In the genomic region with DNA sequence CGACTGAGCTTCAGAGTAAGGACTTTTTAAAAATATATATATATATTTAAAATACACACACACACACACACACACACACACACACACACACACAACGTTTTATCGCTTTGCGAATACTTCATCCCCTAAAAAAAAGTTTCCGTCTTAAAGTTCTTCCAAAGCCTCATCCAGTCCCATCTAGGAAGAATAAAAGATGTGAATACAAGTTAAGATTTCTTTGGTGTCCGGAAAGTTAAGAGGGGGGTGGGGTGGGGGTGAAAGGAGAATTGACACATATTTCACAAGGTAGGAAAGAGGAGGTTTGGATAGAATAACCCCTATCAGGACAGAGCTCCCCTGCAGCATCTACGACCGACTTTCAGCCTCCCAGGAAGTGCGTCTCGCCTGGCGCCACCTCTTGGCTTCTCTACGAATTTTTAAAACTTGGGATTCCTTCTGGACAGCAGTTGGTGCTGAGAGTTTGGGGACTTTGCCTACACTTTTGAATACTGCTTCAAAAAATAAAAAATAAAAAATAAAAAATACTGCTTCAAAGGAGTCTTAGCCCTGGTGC, we compare ENCODE assay signal across 8 mouse cellular contexts. TPM values are rescaled to one million over a fixed set of nuclear protein-coding genes. Genes with fewer than 3 reads are reported as not detected.
DNase-seq lines count a peak whose midpoint lies in the region; ATAC-seq and TF ChIP-seq lines count a peak whose summit lies in the region.

No protein-coding gene starts in this region.

- H3K27me3 ChIP-seq in testis, adult 2 months (ENCODE audit: control insufficient read depth, insufficient read depth, low read length), result no peaks in the 10 kb centered on the region
- no peaks in the 10 kb centered on the region for H3K27me3 ChIP-seq in forebrain, embryonic 16.5 days (replicated peaks; ENCODE audit: control insufficient read depth, insufficient read depth, low read length)
- H3K27me3 ChIP-seq in intestine, postnatal 0 days (replicated peaks; ENCODE audit: control insufficient read depth, insufficient read depth, low read length), result peaks cover 8% of the 10 kb centered on the region; the same call in 1 of the 2 replicates
- no peaks in the 10 kb centered on the region for H3K27me3 ChIP-seq in neural tube, embryonic 14.5 days (ENCODE audit: control insufficient read depth, insufficient read depth, low read length)

- TF ChIP-seq POLR2A in testis, adult 2 months (IDR thresholded peaks at IDR 0.05; ENCODE audit: control insufficient read depth, low read depth, low read length), result no peak
- no peak for TF ChIP-seq POLR2A in lung, adult 2 months (IDR thresholded peaks at IDR 0.05; ENCODE audit: borderline replicate concordance, extremely low read depth, low read depth, low read length)

- peak; percentile 21; the same call in 1 of the 2 replicates for TF ChIP-seq CTCF in testis, adult 2 months (IDR thresholded peaks at IDR 0.05; ENCODE audit: control insufficient read depth, insufficient read depth, insufficient replicate concordance, low read depth, low read length)
- peak; percentile 76 for TF ChIP-seq CTCF in intestine, postnatal 0 days (IDR thresholded peaks at IDR 0.05; ENCODE audit: low read depth)
- TF ChIP-seq CTCF in lung, adult 2 months (IDR thresholded peaks at IDR 0.05; ENCODE audit: insufficient read depth, low read length), result peak; percentile 73

- H3K4me2 ChIP-seq in forebrain, embryonic 16.5 days (ENCODE audit: low read length), result peak overlapping the region; percentile 73
- peak overlapping the region; percentile 70 for H3K4me2 ChIP-seq in intestine, postnatal 0 days (replicated peaks; ENCODE audit: low read depth)
- peak overlapping the region; percentile 62 for H3K4me2 ChIP-seq in neural tube, embryonic 14.5 days (ENCODE audit: low read depth, low read length)

- H3K27ac ChIP-seq in testis, adult 2 months (ENCODE audit: control insufficient read depth, insufficient read depth, low read depth, low read length), result no peak overlapping the region
- H3K27ac ChIP-seq in forebrain, embryonic 16.5 days (ENCODE audit: low read length), result no peak overlapping the region
- H3K27ac ChIP-seq in intestine, postnatal 0 days (ENCODE audit: low read depth, low read length), result no peak overlapping the region
- H3K27ac ChIP-seq in neural tube, embryonic 14.5 days (ENCODE audit: low read depth, low read length), result no peak overlapping the region

- no peaks in the 10 kb centered on the region for H3K9me3 ChIP-seq in forebrain, embryonic 16.5 days (ENCODE audit: control insufficient read depth, low read length)
- H3K9me3 ChIP-seq in intestine, postnatal 0 days (ENCODE audit: control insufficient read depth), result no peaks in the 10 kb centered on the region
- no peaks in the 10 kb centered on the region for H3K9me3 ChIP-seq in neural tube, embryonic 14.5 days (ENCODE audit: control insufficient read depth, low read length)

- peak overlapping the region; percentile 58; the same call in 1 of the 2 replicates for H3K9ac ChIP-seq in forebrain, embryonic 16.5 days (replicated peaks; ENCODE audit: low read depth, low read length)
- no peak overlapping the region for H3K9ac ChIP-seq in intestine, postnatal 0 days (ENCODE audit: low read depth, low read length)
- no peak overlapping the region for H3K9ac ChIP-seq in neural tube, embryonic 14.5 days (replicated peaks; ENCODE audit: low read depth, low read length)

- no peak for DNase-seq in testis, postnatal 14 days (ENCODE audit: low spot score)
- DNase-seq in adrenal gland, postnatal 14 days, result peak; percentile 73
- DNase-seq in lung, adult 2 months, result peak; percentile 48
- no peak for DNase-seq in c-Kit-positive CD71-positive TER-119-positive erythroid progenitor cells, embryonic 14.5 days (ENCODE audit: low spot score)

- 0% methylated on average over 12 of the region's 12 CpGs for WGBS in forebrain, embryonic 16.5 days
- WGBS in intestine, postnatal 0 days, result under 1% methylated on average over 12 of the region's 12 CpGs
- 0% methylated on average over 12 of the region's 12 CpGs for WGBS in lung, adult 2 months
- WGBS in neural tube, embryonic 14.5 days, result 1% methylated on average over 12 of the region's 12 CpGs

- H3K4me1 ChIP-seq in testis, adult 2 months (ENCODE audit: control insufficient read depth, insufficient read depth, low read length), result peaks cover 16% of the 10 kb centered on the region
- peaks cover 31% of the 10 kb centered on the region for H3K4me1 ChIP-seq in forebrain, embryonic 16.5 days (replicated peaks; ENCODE audit: control insufficient read depth, insufficient read depth, low read length)
- H3K4me1 ChIP-seq in intestine, postnatal 0 days (replicated peaks; ENCODE audit: control insufficient read depth, insufficient read depth, low read length), result no peaks in the 10 kb centered on the region
- H3K4me1 ChIP-seq in lung, adult 2 months (ENCODE audit: control insufficient read depth, insufficient read depth, low read length), result peaks cover 2% of the 10 kb centered on the region; the same call in 1 of the 2 replicates
- H3K4me1 ChIP-seq in neural tube, embryonic 14.5 days (ENCODE audit: control insufficient read depth, insufficient read depth, low read length), result peaks cover 9% of the 10 kb centered on the region

- H3K4me3 ChIP-seq in testis, adult 2 months (ENCODE audit: control insufficient read depth, low read depth, low read length), result no peak overlapping the region
- H3K4me3 ChIP-seq in forebrain, embryonic 16.5 days (replicated peaks; ENCODE audit: low read length), result peak overlapping the region; percentile 40; the same call in 1 of the 2 replicates
- H3K4me3 ChIP-seq in intestine, postnatal 0 days (ENCODE audit: low read depth, low read length), result peak overlapping the region; percentile 35
- H3K4me3 ChIP-seq in lung, adult 2 months (replicated peaks; ENCODE audit: extremely low read depth, low read depth, low read length), result peak overlapping the region; percentile 32
- no peak overlapping the region for H3K4me3 ChIP-seq in neural tube, embryonic 14.5 days (ENCODE audit: low read depth, low read length)

- ATAC-seq in forebrain, embryonic 16.5 days, result no peak
- ATAC-seq in intestine, postnatal 0 days, result no peak
- no peak for ATAC-seq in neural tube, embryonic 14.5 days (ENCODE audit: low read depth)

- no peaks in the 10 kb centered on the region for H3K36me3 ChIP-seq in testis, adult 2 months (ENCODE audit: control insufficient read depth, insufficient read depth, low read length)
- H3K36me3 ChIP-seq in forebrain, embryonic 16.5 days (ENCODE audit: control insufficient read depth, insufficient read depth), result no peaks in the 10 kb centered on the region
- H3K36me3 ChIP-seq in intestine, postnatal 0 days (ENCODE audit: control insufficient read depth, insufficient read depth), result no peaks in the 10 kb centered on the region
- no peaks in the 10 kb centered on the region for H3K36me3 ChIP-seq in neural tube, embryonic 14.5 days (ENCODE audit: control insufficient read depth, insufficient read depth, low read length)

RNA-seq across cellular contexts. Expression of gene Car14, which starts 1.5 kb away (rescaled TPM):
- polyA plus RNA-seq in testis, adult 2 months (2012; rRNA removed), result 2.0 TPM in 2 replicates
- total RNA-seq in adrenal gland, postnatal 14 days (2021), result 20.1 and 20.3 TPM in 2 replicates
- 9.4 and 10.2 TPM in 2 replicates for polyA plus RNA-seq in forebrain, embryonic 16.5 days (2015; fragmentation: Nextera tagmentation; extraction: Ambion mirVana)
- polyA plus RNA-seq in intestine, postnatal 0 days (2015; fragmentation: Nextera tagmentation; extraction: Ambion mirVana), result 0.90 TPM in 2 replicates
- polyA plus RNA-seq in lung, adult 2 months (2012; rRNA removed), result 28.8 and 36.1 TPM in 2 replicates
- 0.12 and 0.89 TPM in 2 replicates for polyA plus RNA-seq in neural tube, embryonic 14.5 days (2014; fragmentation: Nextera tagmentation; extraction: Ambion mirVana)

RNA-seq across cellular contexts. Expression of gene Aph1a, which starts 12.2 kb away (rescaled TPM):
- 14.9 and 17.6 TPM in 2 replicates for polyA plus RNA-seq in testis, adult 2 months (2012; rRNA removed)
- 165 and 175 TPM in 2 replicates for total RNA-seq in adrenal gland, postnatal 14 days (2021)
- 35.6 and 35.9 TPM in 2 replicates for polyA plus RNA-seq in forebrain, embryonic 16.5 days (2015; fragmentation: Nextera tagmentation; extraction: Ambion mirVana)
- polyA plus RNA-seq in intestine, postnatal 0 days (2015; fragmentation: Nextera tagmentation; extraction: Ambion mirVana), result 42.2 and 52.4 TPM in 2 replicates
- polyA plus RNA-seq in lung, adult 2 months (2012; rRNA removed), result 159 and 160 TPM in 2 replicates
- polyA plus RNA-seq in neural tube, embryonic 14.5 days (2014; fragmentation: Nextera tagmentation; extraction: Ambion mirVana), result 27.3 and 35.4 TPM in 2 replicates

RNA-seq across cellular contexts. Expression of gene BC028528, which starts 14.2 kb away (rescaled TPM):
- polyA plus RNA-seq in testis, adult 2 months (2012; rRNA removed), result 1.7 and 2.4 TPM in 2 replicates
- 21.1 and 32.7 TPM in 2 replicates for total RNA-seq in adrenal gland, postnatal 14 days (2021)
- polyA plus RNA-seq in forebrain, embryonic 16.5 days (2015; fragmentation: Nextera tagmentation; extraction: Ambion mirVana), result 13.8 and 14.4 TPM in 2 replicates
- 10.9 and 11.9 TPM in 2 replicates for polyA plus RNA-seq in intestine, postnatal 0 days (2015; fragmentation: Nextera tagmentation; extraction: Ambion mirVana)
- 81.5 and 113 TPM in 2 replicates for polyA plus RNA-seq in lung, adult 2 months (2012; rRNA removed)
- 12.3 and 25.0 TPM in 2 replicates for polyA plus RNA-seq in neural tube, embryonic 14.5 days (2014; fragmentation: Nextera tagmentation; extraction: Ambion mirVana)

RNA-seq across cellular contexts. Expression of gene Anp32e, which starts 23.0 kb away (rescaled TPM):
- polyA plus RNA-seq in testis, adult 2 months (2012; rRNA removed), result 4.4 and 6.0 TPM in 2 replicates
- 94.6 and 102 TPM in 2 replicates for total RNA-seq in adrenal gland, postnatal 14 days (2021)
- polyA plus RNA-seq in forebrain, embryonic 16.5 days (2015; fragmentation: Nextera tagmentation; extraction: Ambion mirVana), result 185 and 205 TPM in 2 replicates
- 71.7 and 75.1 TPM in 2 replicates for polyA plus RNA-seq in intestine, postnatal 0 days (2015; fragmentation: Nextera tagmentation; extraction: Ambion mirVana)
- 11.4 and 17.4 TPM in 2 replicates for polyA plus RNA-seq in lung, adult 2 months (2012; rRNA removed)
- polyA plus RNA-seq in neural tube, embryonic 14.5 days (2014; fragmentation: Nextera tagmentation; extraction: Ambion mirVana), result 36.5 and 55.8 TPM in 2 replicates

RNA-seq across cellular contexts. Expression of gene Ciart, which starts 24.0 kb away (rescaled TPM):
- 16.2 and 16.5 TPM in 2 replicates for polyA plus RNA-seq in testis, adult 2 months (2012; rRNA removed)
- 2.6 and 3.9 TPM in 2 replicates for total RNA-seq in adrenal gland, postnatal 14 days (2021)
- 4.1 and 5.7 TPM in 2 replicates for polyA plus RNA-seq in forebrain, embryonic 16.5 days (2015; fragmentation: Nextera tagmentation; extraction: Ambion mirVana)
- polyA plus RNA-seq in intestine, postnatal 0 days (2015; fragmentation: Nextera tagmentation; extraction: Ambion mirVana), result 1.3 and 2.1 TPM in 2 replicates
- 26.1 and 29.3 TPM in 2 replicates for polyA plus RNA-seq in lung, adult 2 months (2012; rRNA removed)
- 3.3 and 4.6 TPM in 2 replicates for polyA plus RNA-seq in neural tube, embryonic 14.5 days (2014; fragmentation: Nextera tagmentation; extraction: Ambion mirVana)

Comparison
In these comparisons a context has a peak if more than half of its experiments do, and no peak if none do; other contexts are left out.
1. H3K4me3 ChIP-seq: peak in forebrain, embryonic 16.5 days (single experiment), intestine, postnatal 0 days (single experiment) and lung, adult 2 months (single experiment); none in testis, adult 2 months (single experiment) and neural tube, embryonic 14.5 days (single experiment).
2. CTCF ChIP-seq: peak in every context shown above with its lines; median percentile 76 in intestine, postnatal 0 days; 73 in lung, adult 2 months; 21 in testis, adult 2 months.
3. DNase-seq: peak in adrenal gland, postnatal 14 days (single experiment) and lung, adult 2 months (single experiment); none in testis, postnatal 14 days (single experiment) and c-Kit-positive CD71-positive TER-119-positive erythroid progenitor cells, embryonic 14.5 days (single experiment).
4. Peak in every context shown above with its lines, with median percentiles within 50 percentile points of each other: H3K4me2 ChIP-seq.